Mouse (Mus musculus) naive thymus-derived CD4-positive, alpha-beta T cell, adult 2 months (primary cell): ENCODE measurements around the gene Plppr1.
A peak's percentile ranks its signal among the peaks of the same experiment; 100 is the strongest.
"Not testable (repeated sequence)": the region's sequence is repeated elsewhere in the genome, so short reads cannot be mapped to it uniquely, and the experiment has no call there.

Source experiments
- DNase-seq: peaks from one replicate; pipeline ENCODE4 v3.0.0-alpha.2; 2011; ENCODE audit warnings: low read depth

The Plppr1 gene

DNA sequence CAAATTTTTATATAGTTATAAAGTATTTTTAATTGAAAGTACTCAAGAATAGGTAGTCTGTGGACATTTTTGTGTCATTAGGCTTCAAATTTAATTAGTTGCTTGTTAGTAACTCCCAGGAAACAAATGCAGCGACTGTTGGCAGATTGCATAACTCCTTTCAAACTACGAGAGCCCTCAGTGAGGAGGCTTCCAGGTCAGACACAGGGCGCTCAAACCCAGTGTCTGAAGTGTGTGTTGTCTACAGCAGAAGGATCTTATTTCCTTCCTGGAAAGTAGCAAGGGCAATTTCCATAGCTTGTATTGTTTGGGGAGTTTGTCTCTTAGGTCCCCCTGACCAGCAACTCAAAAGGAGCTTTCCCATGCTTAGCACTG, 173.9 kb downstream of the Plppr1 start:
- DNase-seq = no peak

DNA sequence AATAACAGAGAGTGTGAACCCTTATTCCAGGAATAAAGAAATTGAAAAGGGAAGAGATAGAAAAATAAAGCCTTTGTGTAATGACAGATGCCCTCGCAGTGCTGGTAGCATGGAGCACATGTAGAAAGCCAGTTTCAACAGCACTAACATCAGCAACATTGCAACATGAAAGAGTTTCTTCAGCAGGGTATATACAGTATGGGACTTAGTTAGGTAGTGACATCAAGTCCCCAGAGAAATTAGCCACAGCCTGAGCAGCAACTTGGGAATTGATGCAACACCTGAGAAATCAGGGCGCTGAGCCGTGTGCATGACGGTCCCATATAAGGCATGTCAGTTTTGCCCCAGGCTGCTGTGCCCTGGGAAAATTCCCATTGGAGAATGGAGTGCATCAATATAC, 179.0 kb downstream of the Plppr1 start:
- DNase-seq = no peak

DNA sequence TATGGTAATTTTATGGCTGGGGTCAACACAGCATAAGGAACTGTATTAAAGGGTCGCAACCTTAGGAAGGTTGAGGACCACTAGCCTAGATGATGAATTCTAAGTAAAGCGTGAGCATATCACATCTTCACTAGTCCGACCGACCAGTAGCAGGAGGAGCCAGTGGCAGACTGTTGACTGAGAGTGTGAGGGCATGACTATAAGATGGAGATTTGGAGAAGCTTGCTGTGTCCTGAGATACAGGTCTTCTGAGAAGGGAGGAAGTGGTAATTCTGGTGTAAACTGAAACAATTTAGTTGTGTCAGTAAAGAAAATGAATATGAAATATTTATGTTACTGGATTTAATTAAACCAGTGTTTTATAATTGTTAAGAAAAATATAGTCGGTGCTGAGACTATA, 180.4 kb downstream of the Plppr1 start:
- DNase-seq = no peak

DNA sequence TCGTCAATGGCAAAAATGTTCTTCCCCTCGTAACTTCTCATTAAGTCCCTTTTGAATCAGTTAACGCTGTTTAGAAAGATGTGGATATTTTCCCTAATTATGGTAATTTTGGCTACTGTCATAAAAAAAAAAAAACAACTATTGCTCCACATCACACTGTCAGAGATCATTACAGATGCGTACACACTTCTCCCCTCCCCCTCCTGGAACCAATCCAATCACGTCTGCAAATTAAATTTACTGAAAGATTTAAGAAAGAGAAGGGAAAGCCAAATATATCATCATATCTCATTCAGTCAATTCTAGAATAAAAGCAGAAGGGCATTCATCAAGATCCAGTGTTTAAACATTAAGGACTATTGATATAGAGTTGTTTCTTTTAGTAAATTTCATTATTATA, 185.7 kb downstream of the Plppr1 start:
- no peak for DNase-seq

DNA sequence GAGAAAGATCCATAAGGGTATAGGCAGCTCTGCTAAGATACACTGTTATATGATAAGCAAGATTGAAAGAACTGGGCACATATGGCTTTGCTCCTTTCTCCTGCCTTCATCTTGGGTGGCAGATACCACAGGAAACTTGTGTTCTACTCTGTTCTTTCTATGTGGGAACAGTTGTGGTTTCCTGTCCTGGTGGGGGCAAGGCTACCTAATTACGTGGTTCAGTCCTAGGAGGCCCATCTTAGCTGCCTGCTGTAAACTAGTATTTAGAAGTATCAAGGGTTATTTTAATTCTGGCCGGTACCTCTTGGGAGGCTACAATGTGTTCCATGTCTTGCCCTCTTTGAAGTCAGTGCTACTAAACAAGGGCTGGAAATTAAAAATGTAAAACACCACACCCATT, 186.2 kb downstream of the Plppr1 start:
- no peak for DNase-seq

DNA sequence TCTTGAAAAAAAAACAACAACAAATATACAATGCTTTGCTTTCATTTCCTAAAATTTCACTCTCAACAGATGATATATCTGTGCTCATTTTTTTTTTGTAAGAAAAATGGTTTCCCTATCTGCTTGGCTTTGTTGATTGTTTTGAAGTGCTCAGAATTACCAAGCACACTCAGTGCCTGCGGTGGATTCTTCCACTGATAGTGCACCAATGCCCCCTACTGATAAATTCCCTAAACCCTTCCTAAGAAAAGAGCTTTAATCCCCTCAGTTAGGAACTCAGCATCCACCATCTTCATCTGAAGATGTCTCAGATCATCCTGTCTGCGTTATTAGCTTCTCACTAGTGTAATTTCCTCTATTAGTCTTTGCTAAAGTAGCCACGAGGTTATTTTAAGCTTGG, 192.2 kb downstream of the Plppr1 start:
- DNase-seq = no peak

DNA sequence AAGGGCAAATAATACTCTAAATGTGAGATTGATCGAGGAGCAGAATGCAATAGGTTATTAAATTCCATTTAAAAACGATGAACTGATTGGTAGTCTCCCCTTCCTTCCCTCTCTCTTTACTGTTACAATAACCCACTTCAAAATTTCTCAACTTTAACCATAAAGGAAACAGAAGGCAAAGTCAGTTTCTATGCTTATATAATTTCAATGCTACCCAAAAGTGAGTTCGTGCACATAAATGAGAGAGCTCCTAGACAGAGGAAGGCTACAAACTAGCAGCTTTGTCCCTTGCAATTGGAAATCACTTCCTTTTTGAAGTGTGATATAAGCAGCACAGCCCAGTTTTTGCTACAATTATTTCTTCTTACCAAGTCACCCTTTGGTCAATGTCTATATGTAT, 193.1 kb downstream of the Plppr1 start:
- no peak for DNase-seq

DNA sequence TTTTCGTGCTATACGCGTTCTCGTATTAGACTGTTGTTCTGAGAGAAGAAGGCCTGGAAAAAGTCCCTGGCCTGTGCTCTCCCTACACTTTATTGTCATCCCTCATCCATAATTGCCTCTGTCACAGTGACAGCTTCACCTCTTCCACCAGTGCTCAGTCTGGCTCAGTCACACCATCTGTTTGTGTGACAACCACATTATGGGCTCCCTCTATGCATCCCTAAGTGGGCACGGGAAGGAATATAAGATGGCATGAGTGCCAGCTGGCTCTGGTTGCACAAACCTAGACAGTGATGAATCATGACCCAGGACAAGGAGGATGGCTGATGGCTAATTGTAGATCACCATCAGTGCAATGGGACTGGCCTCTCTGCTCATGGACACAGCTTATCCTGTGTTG, 219.4 kb downstream of the Plppr1 start:
- no peak for DNase-seq

DNA sequence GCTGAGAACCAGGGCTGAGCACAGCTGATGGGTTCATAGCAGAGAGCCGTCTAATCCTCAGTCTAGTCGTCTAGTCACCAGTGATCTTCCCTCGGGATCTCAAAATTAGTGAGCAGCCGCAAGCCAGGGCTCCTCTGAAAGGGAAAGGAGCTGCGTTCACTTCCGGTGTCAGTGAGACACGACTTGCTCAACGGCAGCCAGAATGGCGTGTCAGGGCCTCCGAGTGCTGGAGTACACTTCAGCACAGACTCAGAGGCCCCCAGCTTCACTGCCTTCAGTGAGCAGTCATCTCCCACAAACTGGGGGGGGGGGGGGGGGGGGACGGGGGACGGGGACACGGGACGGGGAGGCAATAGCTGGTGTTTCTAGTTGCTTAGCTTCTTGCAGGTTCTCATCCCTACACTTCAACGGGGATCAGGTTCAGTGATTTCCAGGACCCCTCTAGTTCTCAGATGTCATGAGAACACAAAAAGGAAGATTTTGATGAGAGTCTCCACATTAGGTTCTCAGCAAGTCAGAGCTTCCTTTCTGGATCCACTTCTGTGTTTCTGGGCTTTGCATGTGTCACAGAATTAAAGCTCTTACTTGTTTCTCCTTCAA, 225.7 kb downstream of the Plppr1 start:
- DNase-seq = no peak

DNA sequence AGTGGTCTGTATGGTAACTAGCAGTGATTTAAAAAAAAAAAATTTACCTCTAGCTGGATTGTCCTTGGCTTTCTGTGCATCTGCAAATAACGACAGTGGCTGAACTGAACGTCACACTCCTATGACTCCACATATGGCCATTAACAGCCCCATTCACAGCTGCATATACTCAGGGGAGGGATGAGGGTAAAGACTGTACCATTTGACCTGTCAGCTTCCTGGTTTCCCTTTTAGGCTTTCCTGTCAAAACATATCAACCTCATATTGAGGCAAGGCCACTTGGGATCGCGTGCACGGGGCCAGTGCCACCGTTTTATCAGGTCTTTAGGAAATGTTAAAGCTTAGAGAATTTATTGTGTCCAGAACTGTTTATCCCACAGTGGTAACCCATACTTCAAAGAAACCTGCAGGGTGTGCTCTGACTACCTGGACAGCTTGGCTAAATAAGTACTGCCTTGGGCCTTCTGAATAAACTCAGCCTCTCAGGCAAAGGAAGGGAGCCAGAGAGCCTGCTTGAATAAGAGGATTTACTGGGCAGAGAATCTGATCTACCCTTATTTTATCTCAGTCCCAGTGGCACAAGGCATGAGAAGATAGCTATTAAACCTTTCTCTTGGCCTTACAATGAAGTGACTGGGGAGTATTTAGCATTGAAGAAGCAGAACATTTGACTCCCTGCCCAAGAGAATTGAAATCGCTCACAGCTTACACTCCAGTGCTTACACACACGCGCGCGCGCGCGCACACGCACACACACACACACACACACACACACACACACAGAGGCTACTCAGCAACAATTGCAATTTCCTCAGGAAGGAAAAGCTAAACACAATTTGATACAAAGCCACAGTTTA, 226.5 kb downstream of the Plppr1 start:
- no peak for DNase-seq

DNA sequence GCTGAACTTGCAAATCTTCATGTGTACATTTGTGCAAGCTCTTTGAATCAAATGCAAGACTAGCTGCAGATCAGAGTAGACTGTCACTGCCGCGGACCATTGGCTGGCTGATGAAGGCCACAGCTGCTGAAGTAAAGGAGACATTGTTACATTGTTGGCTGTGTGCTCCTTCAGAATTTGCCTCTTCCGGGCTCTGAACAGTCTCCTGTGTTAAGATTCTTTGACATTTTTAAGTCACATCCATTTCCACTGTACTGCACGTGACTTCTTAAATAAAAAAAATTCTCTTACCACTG, 227.1 kb downstream of the Plppr1 start:
- DNase-seq = no peak

DNA sequence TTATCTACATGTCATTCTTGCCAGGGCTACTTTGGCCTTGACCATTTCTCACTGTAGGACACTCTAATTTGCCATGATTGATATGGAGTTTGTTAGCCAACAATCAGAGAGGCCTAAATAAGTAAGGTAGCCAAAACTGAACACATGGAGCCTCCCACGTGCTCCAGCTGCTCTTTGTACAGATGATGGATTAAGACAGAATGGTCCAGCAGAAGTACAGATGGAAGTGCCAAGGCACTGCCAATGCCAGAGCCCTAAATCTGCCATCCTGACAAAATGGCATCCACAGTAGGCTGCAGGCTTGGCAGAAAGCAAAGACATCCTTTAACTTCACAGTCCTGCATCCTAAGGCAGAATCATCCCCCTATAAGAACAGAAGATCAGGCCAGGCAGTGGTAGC, 237.4 kb downstream of the Plppr1 start:
- no peak for DNase-seq

DNA sequence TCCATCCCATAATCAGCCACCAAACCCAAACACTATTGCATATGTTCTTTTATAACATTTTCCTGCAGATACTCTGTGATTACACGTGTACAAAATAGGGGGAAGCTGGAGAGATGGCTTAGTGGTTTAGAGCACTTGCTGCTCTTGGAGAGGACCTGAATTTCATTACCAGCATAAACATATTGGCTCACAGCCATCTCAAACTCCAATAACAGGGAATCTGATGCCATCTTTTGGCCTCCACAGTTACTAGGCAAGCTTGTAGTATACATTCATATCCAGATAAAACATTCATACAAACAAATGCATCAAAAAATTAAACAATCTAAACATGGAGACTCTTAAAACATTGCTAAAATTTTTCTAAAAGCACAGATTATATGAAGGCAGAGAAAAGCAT, 240.5 kb downstream of the Plppr1 start:
- DNase-seq = no peak

DNA sequence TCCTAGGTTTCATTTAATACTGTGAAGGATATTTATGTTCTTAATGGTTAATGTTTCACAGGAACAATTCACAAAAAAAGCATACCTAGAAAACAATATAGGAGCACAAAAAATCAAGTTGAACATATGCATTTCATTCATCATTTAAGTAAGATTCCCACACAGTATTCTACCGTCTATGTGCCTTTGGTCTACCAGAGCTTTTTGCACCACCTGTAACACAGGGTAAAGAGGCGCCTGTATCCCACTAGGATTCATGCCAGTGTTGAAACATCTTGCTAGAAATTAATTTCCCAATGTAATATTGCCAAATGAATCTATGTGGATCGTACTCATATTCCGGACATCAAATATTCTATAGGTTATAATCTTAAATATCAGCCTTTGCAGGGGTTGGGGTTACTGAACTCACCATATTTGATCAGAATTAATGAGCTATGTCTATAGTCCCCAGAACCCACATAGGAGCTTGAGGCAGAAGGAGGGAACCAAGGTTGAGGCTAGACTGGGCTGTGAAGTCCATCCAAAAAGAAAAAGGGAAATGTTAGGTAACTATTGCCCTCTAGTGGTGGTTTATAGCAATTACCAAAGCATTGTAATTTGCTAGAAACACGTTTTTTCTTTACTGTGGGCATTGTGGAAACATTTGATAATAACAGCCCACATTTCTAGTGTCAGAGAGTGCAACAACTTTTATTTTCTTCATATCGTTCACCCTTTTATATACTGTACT, 263.0 kb downstream of the Plppr1 start:
- DNase-seq = peak; percentile 9

DNA sequence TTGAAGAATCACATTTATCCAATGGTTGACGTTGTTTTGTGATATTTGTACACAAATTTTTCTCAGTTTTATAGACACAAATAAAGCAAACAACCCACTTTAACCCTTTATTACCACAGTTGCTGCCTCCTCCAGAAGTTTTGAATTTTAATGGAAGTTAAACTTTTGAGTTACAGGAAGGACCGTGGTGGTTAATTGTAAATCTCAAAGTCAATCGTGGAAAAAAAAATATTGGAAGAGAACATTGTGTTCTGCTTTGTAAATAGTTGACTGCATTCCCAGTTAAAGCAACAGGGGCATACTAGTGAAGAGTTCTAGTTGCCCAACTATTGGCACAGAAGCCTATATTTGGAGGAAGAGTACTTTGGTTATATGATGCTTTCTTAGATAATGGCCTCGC, 278.9 kb downstream of the Plppr1 start:
- DNase-seq = not testable (repeated sequence)

DNA sequence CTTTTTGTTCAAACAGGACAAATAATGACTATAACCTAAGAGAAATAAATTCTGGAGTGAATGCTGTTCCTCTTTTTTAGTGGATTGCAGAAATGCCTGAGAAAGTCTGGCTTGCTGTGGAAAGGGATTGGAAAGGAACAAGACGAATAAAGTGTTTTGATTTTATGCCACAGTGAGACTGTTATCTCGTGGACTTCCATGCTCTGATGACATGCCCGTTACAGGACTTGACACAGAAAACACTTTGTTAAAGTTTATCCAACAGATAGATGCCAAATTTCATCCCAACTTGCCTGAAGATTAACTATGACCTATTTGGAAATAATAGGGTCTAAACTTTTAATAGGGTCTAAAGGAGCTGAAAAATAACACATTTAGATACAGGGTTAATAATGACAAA, 281.0 kb downstream of the Plppr1 start:
- not testable (repeated sequence) for DNase-seq

DNA sequence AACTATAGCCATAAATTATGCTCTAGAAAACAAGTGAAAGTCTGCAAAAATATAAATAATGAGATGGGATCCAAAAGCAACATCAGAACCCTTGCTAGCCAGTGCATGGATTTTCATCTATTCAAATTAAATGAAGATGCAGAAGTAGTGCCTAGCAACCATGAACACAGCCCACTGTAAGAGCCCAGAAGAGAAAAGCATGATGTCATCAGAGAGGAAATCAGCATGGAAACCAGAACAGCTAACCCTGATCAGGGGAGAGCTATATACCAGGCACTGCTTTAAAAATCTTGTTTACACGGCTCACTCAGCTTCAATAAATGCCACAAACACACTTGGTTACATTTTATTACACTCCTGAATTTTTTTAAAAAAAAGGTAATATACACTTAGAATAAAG, 288.9 kb downstream of the Plppr1 start:
- not testable (repeated sequence) for DNase-seq

DNA sequence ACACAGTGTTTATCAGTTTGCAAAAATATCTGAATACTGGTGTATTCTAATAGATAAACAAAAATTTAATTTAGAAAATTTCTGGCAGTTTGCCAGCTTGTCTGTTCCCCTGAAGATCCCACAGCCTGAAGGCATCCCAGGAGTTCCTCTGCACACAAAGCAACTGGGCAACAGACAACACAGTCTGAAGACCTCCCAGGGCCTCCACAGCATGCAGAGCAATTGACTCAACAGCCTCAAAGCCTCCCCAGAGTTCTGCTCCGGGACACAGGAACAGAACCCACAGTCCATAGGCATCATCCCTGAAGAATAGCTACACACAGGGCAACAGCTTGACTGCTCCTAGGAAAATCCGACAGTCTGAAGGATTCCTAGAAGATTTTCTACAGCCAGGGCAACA, 289.6 kb downstream of the Plppr1 start:
- no peak for DNase-seq

DNA sequence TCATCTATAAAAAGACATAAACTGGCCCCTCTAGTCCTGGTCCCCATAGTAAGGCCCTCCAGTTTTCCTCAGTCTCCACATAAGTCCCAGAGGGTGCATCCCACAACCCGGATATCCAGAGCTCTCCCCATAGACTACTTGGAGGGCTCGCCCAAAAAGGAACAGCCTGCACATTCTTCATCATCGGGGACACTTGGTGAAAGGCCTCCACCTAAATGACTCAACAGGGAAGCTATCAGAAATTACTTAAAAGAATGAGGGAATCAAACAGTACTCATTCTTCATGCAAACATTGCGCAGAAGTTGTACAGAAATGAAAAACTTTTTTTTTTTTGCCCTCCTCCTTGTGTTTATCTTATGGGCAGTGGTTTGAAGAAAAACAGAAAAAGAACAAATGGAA, 291.4 kb downstream of the Plppr1 start:
- DNase-seq = no peak

DNA sequence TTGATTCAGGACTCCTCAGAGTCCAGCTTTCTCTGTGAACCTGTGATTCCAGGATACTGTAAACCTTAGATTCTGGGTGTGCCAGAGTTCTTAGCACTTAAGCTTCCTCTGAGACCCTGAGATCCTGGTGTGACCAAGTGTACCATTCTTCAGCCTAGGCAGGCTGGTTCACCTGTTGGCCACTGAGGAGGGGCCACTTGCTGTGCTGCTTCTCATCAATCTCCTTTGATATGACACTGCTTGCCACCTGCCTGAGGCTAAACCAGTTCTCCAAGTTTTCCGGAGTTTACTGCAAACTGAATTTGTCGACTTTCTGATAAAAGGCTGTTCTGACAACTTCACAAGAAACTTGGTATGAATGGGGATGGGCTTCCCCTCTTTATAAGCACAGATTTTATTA, 298.0 kb downstream of the Plppr1 start:
- no peak for DNase-seq

DNA sequence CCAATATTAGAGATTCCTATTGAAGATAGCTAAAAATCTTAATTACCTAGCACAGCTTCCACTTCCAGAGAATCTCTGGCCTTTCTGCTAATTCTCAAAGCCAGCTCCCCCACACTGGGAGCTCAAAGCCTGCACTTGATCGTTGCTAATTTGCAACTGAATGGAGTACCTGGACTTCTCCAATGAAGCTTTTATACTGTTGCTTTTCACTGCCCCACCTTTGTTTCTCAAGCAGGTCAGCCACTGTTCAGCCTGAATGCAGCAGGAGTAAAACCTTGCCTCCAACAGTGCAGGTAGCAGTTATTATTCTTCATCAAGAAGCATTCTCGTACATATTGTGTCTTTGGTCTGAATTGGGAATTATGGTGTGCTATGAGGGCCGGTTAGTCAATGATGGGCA, 309.0 kb downstream of the Plppr1 start:
- not testable (repeated sequence) for DNase-seq

DNA sequence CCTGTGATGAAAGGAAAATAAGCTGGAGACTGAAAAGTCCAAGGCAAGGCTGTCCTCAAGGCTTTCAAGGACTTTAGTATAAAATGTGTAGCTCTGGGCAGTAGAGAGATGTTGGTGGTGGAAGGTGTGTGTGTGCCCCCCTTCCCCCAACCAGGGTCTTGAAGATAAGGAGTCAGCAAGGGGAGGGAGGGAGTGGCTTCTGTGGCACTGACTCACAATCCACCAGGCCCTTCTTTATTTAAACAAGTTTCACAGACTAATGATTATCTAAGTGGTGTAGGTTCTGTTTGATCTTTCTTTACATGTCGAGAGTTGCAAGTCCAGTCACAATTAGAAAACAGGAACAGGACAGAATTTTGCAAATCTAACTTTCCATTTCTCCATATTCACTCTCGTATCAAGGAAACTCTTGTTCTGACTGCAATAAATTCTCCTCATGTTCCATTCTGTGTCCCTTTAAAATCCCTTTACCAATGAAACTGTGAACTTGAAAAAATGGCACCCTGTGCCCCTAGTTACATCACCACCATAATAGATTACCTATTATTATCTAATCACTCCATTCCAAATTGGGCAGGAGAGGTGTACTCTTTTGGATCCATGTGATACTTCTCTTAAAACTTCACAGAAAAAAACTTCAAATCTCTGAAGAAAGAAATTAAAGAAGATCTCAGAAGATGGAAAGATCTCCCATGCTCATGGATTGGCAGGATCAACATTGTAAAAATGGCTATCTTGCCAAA, 324.7 kb downstream of the Plppr1 start:
- not testable (repeated sequence) for DNase-seq

DNA sequence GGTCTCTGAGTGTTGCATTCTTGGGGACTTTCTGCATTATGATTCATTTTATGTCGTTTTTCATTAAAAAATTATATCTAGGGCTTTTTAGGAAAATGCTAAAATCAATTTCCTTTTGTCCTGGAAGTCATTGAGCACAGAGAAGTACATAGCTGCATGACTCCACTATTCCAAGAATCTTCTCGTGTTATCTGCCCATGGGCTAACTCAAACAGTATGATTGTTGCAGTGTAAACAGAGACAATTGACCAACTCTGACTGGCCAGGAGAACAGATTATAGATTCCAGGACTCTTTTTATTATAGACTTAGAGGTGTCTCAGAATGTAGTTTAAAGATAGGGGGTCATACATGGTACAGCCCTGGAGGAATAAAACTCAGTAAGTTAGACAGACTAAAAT, 327.8 kb downstream of the Plppr1 start:
- no peak for DNase-seq
